Mouse (Mus musculus): ENCODE measurements around the gene Stx11.

- no peak; the same call in 1 of the 2 replicates for TF ChIP-seq POLR2A (IDR thresholded peaks at IDR 0.05; ENCODE audit: control insufficient read depth, low read depth, low read length)
- TF ChIP-seq CTCF (IDR thresholded peaks at IDR 0.05; ENCODE audit: control insufficient read depth, insufficient read depth, insufficient replicate concordance, low read depth, low read length), result no peak
Measured at GRCm38 (mm10) chr10:12964151-12965075, at the start of gene Stx11.
